Comparison of ENCODE assay signal across 8 mouse cellular contexts in the genomic region with DNA sequence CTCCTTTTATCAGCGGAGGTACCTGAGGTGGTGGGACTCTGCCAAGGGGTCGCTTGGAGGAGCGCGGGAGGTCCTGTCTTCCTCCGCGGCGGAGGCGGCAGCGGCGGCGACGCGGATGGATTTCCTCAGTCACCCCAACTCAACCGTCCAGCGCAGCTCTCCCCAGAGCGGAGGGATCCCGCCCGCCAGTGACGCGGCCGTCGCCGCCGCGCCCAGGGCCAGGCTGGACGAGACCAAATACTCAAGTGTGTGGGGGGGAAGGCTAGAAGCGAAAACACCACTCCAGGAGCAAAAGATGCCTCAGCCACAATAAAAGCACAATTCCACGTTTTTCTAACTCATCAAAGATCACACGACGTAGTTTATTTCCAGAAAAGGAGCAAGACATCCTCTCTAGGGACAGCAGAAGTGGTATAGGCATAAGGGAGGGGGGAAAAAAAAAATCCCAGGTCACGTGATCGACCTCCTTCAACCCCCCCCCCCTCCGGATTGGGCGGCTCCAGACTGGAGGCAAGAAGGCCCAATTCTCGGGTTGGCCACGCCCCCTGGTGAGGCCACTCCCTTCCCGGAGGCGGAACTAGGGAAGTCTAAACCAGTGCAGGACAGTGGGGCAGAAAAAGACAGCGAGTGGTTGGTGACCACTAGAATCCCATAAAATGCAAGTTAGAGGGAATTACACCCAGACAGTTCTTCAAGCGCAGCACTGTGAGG. TPM values are rescaled to one million over a fixed set of nuclear protein-coding genes. Genes with fewer than 3 reads are reported as not detected.
DNase-seq lines count a peak whose midpoint lies in the region; ATAC-seq lines count a peak whose summit lies in the region.

A gene (minus strand): TSS at position 126 of the 711 bp plus-strand sequence.
A gene (minus strand): TSS at position 394 of the 711 bp plus-strand sequence.

- intact Hi-C loops in heart, postnatal 14 days (cut with DNase I) = loop anchor here (2.0 to 5.0 kb wide), 3 partner anchors 68 to 214 kb away; a partner anchor contains a TSS

- H3K4me1 ChIP-seq in forebrain, embryonic 14.5 days (ENCODE audit: control insufficient read depth, insufficient read depth, low read length) = peaks cover 10% of the 10 kb centered on the region
- H3K4me1 ChIP-seq in neural tube, embryonic 15.5 days = peaks cover 28% of the 10 kb centered on the region

- peak within 1 kb of the TSS; percentile 98 for H3K9ac ChIP-seq in forebrain, embryonic 14.5 days (ENCODE audit: low read length)
- peak within 1 kb of the TSS; percentile 97 for H3K9ac ChIP-seq in neural tube, embryonic 15.5 days (replicated peaks)

- H3K27me3 ChIP-seq in forebrain, embryonic 14.5 days (replicated peaks; ENCODE audit: control insufficient read depth, insufficient read depth, low read length) = no peaks in the 10 kb centered on the region
- H3K27me3 ChIP-seq in neural tube, embryonic 15.5 days (replicated peaks) = no peaks in the 10 kb centered on the region

- H3K27ac ChIP-seq in forebrain, embryonic 14.5 days (ENCODE audit: low read depth, low read length) = peak within 1 kb of the TSS; percentile 98
- peak within 1 kb of the TSS; percentile 97 for H3K27ac ChIP-seq in neural tube, embryonic 15.5 days (replicated peaks)

- peaks cover 20% of the 10 kb centered on the region for H3K36me3 ChIP-seq in forebrain, embryonic 14.5 days (ENCODE audit: control insufficient read depth, insufficient read depth, low read length)
- peaks cover 20% of the 10 kb centered on the region for H3K36me3 ChIP-seq in neural tube, embryonic 15.5 days

- no peaks in the 10 kb centered on the region for H3K9me3 ChIP-seq in forebrain, embryonic 14.5 days (replicated peaks; ENCODE audit: control insufficient read depth, low read length)
- H3K9me3 ChIP-seq in neural tube, embryonic 15.5 days (replicated peaks) = no peaks in the 10 kb centered on the region

- whole genome bisulfite sequencing in forebrain, embryonic 14.5 days = under 1% methylated on average over 40 of the region's 40 CpGs
- WGBS in neural tube, embryonic 15.5 days = under 1% methylated on average over 40 of the region's 40 CpGs

- peak; percentile 74 for ATAC-seq in forebrain, embryonic 14.5 days
- peak; percentile 81 for ATAC-seq in neural tube, embryonic 15.5 days (ENCODE audit: low FRiP score)

- peak within 1 kb of the TSS; percentile 95 for H3K4me3 ChIP-seq in forebrain, embryonic 14.5 days (ENCODE audit: low read depth, low read length)
- peak within 1 kb of the TSS; percentile 88 for H3K4me3 ChIP-seq in neural tube, embryonic 15.5 days (replicated peaks)

- H3K4me2 ChIP-seq in forebrain, embryonic 14.5 days (ENCODE audit: low read length) = peak within 1 kb of the TSS; percentile 68
- peak within 1 kb of the TSS; percentile 83 for H3K4me2 ChIP-seq in neural tube, embryonic 15.5 days

- DNase-seq in ES-CJ7 (ENCODE audit: low read depth, low spot score) = peak; percentile 98
- DNase-seq in cerebellum, adult 11 months = peak; percentile 98
- DNase-seq in forebrain, embryonic 14.5 days (ENCODE audit: low spot score) = peak; percentile 99
- peak; percentile 97 to 99 for DNase-seq in heart, postnatal 14 days
- DNase-seq in layer of hippocampus, adult 11-12 months (ENCODE audit: low spot score) = peak; percentile 99
- peak; percentile 98 to 100 for DNase-seq in lung, adult 18-20 months
- peak; percentile 97 for DNase-seq in testis, postnatal 14 days (ENCODE audit: low spot score)

RNA-seq across cellular contexts. Expression of the first gene that starts in this region (rescaled TPM):
- not detected in 2 replicates for polyA plus RNA-seq in forebrain, embryonic 14.5 days (2014; fragmentation: Nextera tagmentation; extraction: Ambion mirVana)
- total RNA-seq in heart, postnatal 14 days (2021) = not detected
- polyA plus RNA-seq in neural tube, embryonic 15.5 days (2015; fragmentation: Nextera tagmentation; extraction: Ambion mirVana) = not detected in 2 replicates

RNA-seq across cellular contexts. Expression of the second gene that starts in this region (rescaled TPM):
- polyA plus RNA-seq in forebrain, embryonic 14.5 days (2014; fragmentation: Nextera tagmentation; extraction: Ambion mirVana) = 598 and 644 TPM in 2 replicates
- 100 to 1,000 TPM; 322 to 323 TPM for total RNA-seq in heart, postnatal 14 days (2021)
- 503 and 540 TPM in 2 replicates for polyA plus RNA-seq in neural tube, embryonic 15.5 days (2015; fragmentation: Nextera tagmentation; extraction: Ambion mirVana)

Comparison
In these comparisons a context has a peak if more than half of its experiments do, and no peak if none do; other contexts are left out.
1. Peak in every context shown above with its lines: DNase-seq, ATAC-seq, H3K4me3 ChIP-seq and H3K27ac ChIP-seq.